In the genomic region with DNA sequence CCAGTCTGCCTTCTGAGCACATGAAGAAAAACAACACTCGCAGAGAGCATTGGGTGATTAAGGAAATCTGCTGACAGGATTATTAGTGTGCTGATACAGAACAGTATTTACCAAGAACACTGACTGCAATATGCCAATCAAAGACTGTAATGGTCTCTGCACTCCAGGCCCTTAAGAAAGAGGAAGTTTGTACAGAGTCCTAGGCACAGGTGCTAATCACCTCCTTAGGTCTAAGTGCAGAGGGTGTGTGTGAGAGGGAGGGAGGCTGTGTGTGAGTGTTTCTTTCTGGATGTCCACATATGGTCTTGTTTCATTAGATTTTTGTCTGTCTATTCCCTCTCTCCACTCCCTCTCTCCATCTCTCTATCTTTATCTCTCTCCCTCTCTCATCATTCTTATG, we compare ENCODE assay signal across 30 mouse cellular contexts. TPM values are rescaled to one million over a fixed set of nuclear protein-coding genes. Genes with fewer than 3 reads are reported as not detected.
"Had no signal": no experiment of that assay in that cellular context is flagged by ENCODE, and none has a peak within 500 bp of the region (broad histone marks: within the 10 kb centered on the region; RNA-seq: fewer than 3 reads in every experiment).

No protein-coding gene starts in this region.

- H3K9ac ChIP-seq: forebrain, postnatal 0 days; heart, embryonic 13.5 days; heart, embryonic 15.5 days; hindbrain, embryonic 12.5 days; hindbrain, embryonic 14.5 days; kidney, embryonic 15.5 days; limb, embryonic 13.5 days; limb, embryonic 15.5 days; liver, embryonic 12.5 days; liver, embryonic 14.5 days had no signal

- DNase-seq: forebrain, postnatal 0 days; gastrocnemius, postnatal 14 days; gastrocnemius, postnatal 36 days; heart, adult 18-20 months; heart, postnatal 14 days; heart, postnatal 4 days; kidney, adult 11 months; kidney, adult 2 months; kidney, adult 9 months; kidney, postnatal 14 days; kidney, postnatal 36 days; layer of hippocampus, adult 9-11 months; layer of hippocampus, postnatal 36 days; left cerebral cortex, postnatal 4 days had no signal

- H3K4me3 ChIP-seq: heart, embryonic 10.5 days; heart, embryonic 13.5 days; heart, embryonic 15.5 days; hindbrain, embryonic 10.5 days; hindbrain, embryonic 12.5 days; kidney, embryonic 15.5 days; limb, embryonic 13.5 days; limb, embryonic 15.5 days; liver, embryonic 12.5 days had no signal

- H3K9me3 ChIP-seq: heart, embryonic 10.5 days; heart, embryonic 13.5 days; heart, embryonic 15.5 days; hindbrain, embryonic 10.5 days; hindbrain, embryonic 12.5 days; kidney, embryonic 15.5 days; limb, embryonic 13.5 days; limb, embryonic 15.5 days; liver, embryonic 12.5 days had no signal

- H3K27ac ChIP-seq: heart, embryonic 10.5 days; heart, embryonic 13.5 days; heart, embryonic 15.5 days; hindbrain, embryonic 10.5 days; hindbrain, embryonic 12.5 days; hindbrain, embryonic 14.5 days; kidney, embryonic 15.5 days; kidney, postnatal 0 days; limb, embryonic 13.5 days; limb, embryonic 15.5 days; liver, embryonic 12.5 days; liver, embryonic 14.5 days had no signal

- H3K36me3 ChIP-seq: heart, embryonic 10.5 days; heart, embryonic 13.5 days; heart, embryonic 15.5 days; hindbrain, embryonic 10.5 days; hindbrain, embryonic 12.5 days; kidney, embryonic 15.5 days; limb, embryonic 13.5 days; limb, embryonic 15.5 days; liver, embryonic 12.5 days had no signal

- ATAC-seq: forebrain, postnatal 0 days; hindbrain, embryonic 16.5 days; inflammation-experienced regulatory T-cells, adult 6 months; liver, embryonic 12.5 days had no signal

- H3K4me2 ChIP-seq: heart, embryonic 13.5 days; heart, embryonic 15.5 days; hindbrain, embryonic 12.5 days; hindbrain, embryonic 14.5 days; kidney, embryonic 15.5 days; limb, embryonic 13.5 days; limb, embryonic 15.5 days; liver, embryonic 12.5 days had no signal

- H3K4me1 ChIP-seq: liver, embryonic 12.5 days had no signal

RNA-seq across cellular contexts. Expression of gene Barx2, which starts 6.5 kb away (rescaled TPM):
- polyA plus RNA-seq: heart, embryonic 15.5 days; heart, postnatal 0 days; hindbrain, embryonic 14.5 days; inflammation-experienced regulatory T-cells, adult 6 months; liver, adult 2 months; liver, embryonic 12.5 days; liver, embryonic 14.5 days had no signal
